In the genomic region with DNA sequence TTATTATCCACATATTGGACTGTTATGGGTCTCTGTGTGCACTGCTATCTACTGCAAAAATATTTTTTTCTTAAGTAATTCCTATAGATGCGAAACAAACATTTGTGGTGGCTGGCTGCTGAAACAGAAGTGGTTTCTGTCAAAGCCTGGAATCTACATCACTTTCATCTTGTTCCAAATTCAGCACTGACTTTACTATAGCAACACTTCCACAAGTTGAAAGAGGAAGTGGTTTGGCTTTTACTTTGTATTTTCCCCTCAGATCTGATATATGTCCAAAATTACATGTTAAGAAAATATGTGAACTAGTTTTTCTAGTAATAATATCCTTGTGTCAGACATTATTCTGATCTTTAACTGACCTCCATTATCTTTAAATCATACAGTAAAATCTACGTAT, we compare ENCODE assay signal across 20 mouse cellular contexts.
DNase-seq lines count a peak whose midpoint lies in the region; ATAC-seq lines count a peak whose summit lies in the region.
"Had no signal": no experiment of that assay in that cellular context is flagged by ENCODE, and none has a peak within 500 bp of the region (broad histone marks: within the 10 kb centered on the region; RNA-seq: fewer than 3 reads in every experiment).

No protein-coding gene starts in this region.

- H3K4me3 ChIP-seq in embryonic facial prominence, embryonic 14.5 days (ENCODE audit: low read depth, low read length) = no peak overlapping the region
- no peak overlapping the region for H3K4me3 ChIP-seq in embryonic facial prominence, embryonic 10.5 days
- H3K4me3 ChIP-seq: embryonic facial prominence, embryonic 12.5 days; forebrain, embryonic 12.5 days; heart, embryonic 13.5 days; hindbrain, embryonic 12.5 days had no signal

- ATAC-seq in embryonic facial prominence, embryonic 14.5 days (ENCODE audit: low read depth) = no peak
- ATAC-seq in granulocyte monocyte progenitor cell, adult 5-6 weeks (replicated peaks; ENCODE audit: poor library complexity, severe bottlenecking) = peak; percentile 35; the same call in 1 of the 2 replicates
- ATAC-seq: forebrain, embryonic 16.5 days; hindbrain, postnatal 0 days had no signal

- no peaks in the 10 kb centered on the region for H3K27me3 ChIP-seq in embryonic facial prominence, embryonic 14.5 days (replicated peaks; ENCODE audit: control insufficient read depth, insufficient read depth, low read length)
- H3K27me3 ChIP-seq in embryonic facial prominence, embryonic 10.5 days (replicated peaks; ENCODE audit: low read depth, poor library complexity, severe bottlenecking) = no peaks in the 10 kb centered on the region
- H3K27me3 ChIP-seq: embryonic facial prominence, embryonic 12.5 days; forebrain, embryonic 12.5 days; heart, embryonic 13.5 days; hindbrain, embryonic 12.5 days had no signal

- no peaks in the 10 kb centered on the region for H3K9me3 ChIP-seq in embryonic facial prominence, embryonic 14.5 days (ENCODE audit: control insufficient read depth, low read length)
- H3K9me3 ChIP-seq in embryonic facial prominence, embryonic 10.5 days = no peaks in the 10 kb centered on the region
- H3K9me3 ChIP-seq: embryonic facial prominence, embryonic 12.5 days; forebrain, embryonic 12.5 days; heart, embryonic 13.5 days; hindbrain, embryonic 12.5 days had no signal

- no peaks in the 10 kb centered on the region for H3K36me3 ChIP-seq in embryonic facial prominence, embryonic 14.5 days (ENCODE audit: control insufficient read depth, insufficient read depth, low read length)
- H3K36me3 ChIP-seq in embryonic facial prominence, embryonic 10.5 days (replicated peaks) = no peaks in the 10 kb centered on the region
- H3K36me3 ChIP-seq: embryonic facial prominence, embryonic 12.5 days; forebrain, embryonic 12.5 days; heart, embryonic 13.5 days; hindbrain, embryonic 12.5 days had no signal

- 71% methylated on average over 2 of the region's 2 CpGs for WGBS in embryonic facial prominence, embryonic 14.5 days
- 90% methylated on average over 2 of the region's 2 CpGs for WGBS in embryonic facial prominence, embryonic 10.5 days

- H3K4me2 ChIP-seq in embryonic facial prominence, embryonic 14.5 days (ENCODE audit: low read depth, low read length) = no peak overlapping the region
- H3K4me2 ChIP-seq: embryonic facial prominence, embryonic 12.5 days; forebrain, embryonic 12.5 days; heart, embryonic 13.5 days; hindbrain, embryonic 12.5 days had no signal

- no peaks in the 10 kb centered on the region for H3K4me1 ChIP-seq in embryonic facial prominence, embryonic 14.5 days (ENCODE audit: control insufficient read depth, insufficient read depth, low read length)
- no peaks in the 10 kb centered on the region for H3K4me1 ChIP-seq in embryonic facial prominence, embryonic 10.5 days
- H3K4me1 ChIP-seq: embryonic facial prominence, embryonic 12.5 days; forebrain, embryonic 12.5 days; hindbrain, embryonic 12.5 days had no signal

- no peak overlapping the region for H3K9ac ChIP-seq in embryonic facial prominence, embryonic 14.5 days (ENCODE audit: low read depth, low read length)
- H3K9ac ChIP-seq: embryonic facial prominence, embryonic 12.5 days; forebrain, embryonic 12.5 days; heart, embryonic 13.5 days; hindbrain, embryonic 12.5 days had no signal

- H3K27ac ChIP-seq in embryonic facial prominence, embryonic 14.5 days (replicated peaks; ENCODE audit: low read depth, low read length) = no peak overlapping the region
- H3K27ac ChIP-seq in embryonic facial prominence, embryonic 10.5 days (replicated peaks) = no peak overlapping the region
- H3K27ac ChIP-seq: embryonic facial prominence, embryonic 12.5 days; forebrain, embryonic 12.5 days; heart, embryonic 13.5 days; hindbrain, embryonic 12.5 days; hindbrain, postnatal 0 days had no signal

- DNase-seq in embryonic facial prominence, embryonic 14.5 days (ENCODE audit: low spot score) = peak; percentile 34
- no peak for DNase-seq in embryonic facial prominence, embryonic 10.5 days (ENCODE audit: low spot score)
- DNase-seq in 416B (ENCODE audit: low read depth) = peak; percentile 21
- DNase-seq in naive thymus-derived CD4-positive, alpha-beta T cell, adult 2 months (ENCODE audit: low read depth) = peak; percentile 5
- DNase-seq in left cerebral cortex, adult 9 months (ENCODE audit: low spot score in 2 of 2) = no peak
- DNase-seq in adrenal gland, postnatal 14 days = no peak
- DNase-seq: adrenal gland, adult 2 months; adrenal gland, postnatal 36 days; cerebellum, adult 2 months; cerebellum, postnatal 10 days; embryo, embryonic 11 days; gastrocnemius, postnatal 14 days; heart, postnatal 36 days had no signal

Comparison
In these comparisons a context has a peak if more than half of its experiments do, and no peak if none do; other contexts are left out.
1. DNase-seq: peak in embryonic facial prominence, embryonic 14.5 days (single experiment), 416B (single experiment) and naive thymus-derived CD4-positive, alpha-beta T cell, adult 2 months (single experiment); none in embryonic facial prominence, embryonic 10.5 days (single experiment), left cerebral cortex, adult 9 months (0 of 2) and adrenal gland, postnatal 14 days (single experiment).